Comparison of ENCODE assay signal across 23 mouse cellular contexts in genomic region chr2:130032661-130033060, GRCm38 (mm10). TPM values are rescaled to one million over a fixed set of nuclear protein-coding genes. Genes with fewer than 3 reads are reported as not detected.
DNase-seq lines count a peak whose midpoint lies in the region; ATAC-seq and TF ChIP-seq lines count a peak whose summit lies in the region.
"Had no signal": no experiment of that assay in that cellular context is flagged by ENCODE, and none has a peak within 500 bp of the region (broad histone marks: within the 10 kb centered on the region; RNA-seq: fewer than 3 reads in every experiment).

No protein-coding gene starts in this region.

- no peak for TF ChIP-seq EP300 in lung, postnatal 0 days (IDR thresholded peaks at IDR 0.05)

- H3K9ac ChIP-seq in lung, postnatal 0 days (replicated peaks; ENCODE audit: low read depth) = no peak overlapping the region
- H3K9ac ChIP-seq: embryonic facial prominence, embryonic 15.5 days; intestine, embryonic 15.5 days; limb, embryonic 15.5 days; liver, embryonic 15.5 days; midbrain, embryonic 15.5 days; neural tube, embryonic 12.5 days had no signal

- ATAC-seq in lung, postnatal 0 days = no peak
- ATAC-seq: hindbrain, embryonic 16.5 days; intestine, embryonic 15.5 days; midbrain, embryonic 15.5 days had no signal

- H3K36me3 ChIP-seq in lung, postnatal 0 days (ENCODE audit: insufficient read depth, low read length) = no peaks in the 10 kb centered on the region
- H3K36me3 ChIP-seq: embryonic facial prominence, embryonic 15.5 days; hindbrain, embryonic 10.5 days; intestine, embryonic 15.5 days; limb, embryonic 15.5 days; liver, embryonic 15.5 days; midbrain, embryonic 15.5 days; neural tube, embryonic 12.5 days had no signal

- intact Hi-C loops in heart, postnatal 36 days (cut with DNase I) = no loop called here

- no peak for TF ChIP-seq CTCF in lung, postnatal 0 days (IDR thresholded peaks at IDR 0.05)

- peak; percentile 45 to 48 for DNase-seq in cerebellum, postnatal 10 days
- no peak for DNase-seq in cerebellum, adult 11 months
- DNase-seq in heart, adult 18-20 months = peak; percentile 40
- no peak for DNase-seq in heart, postnatal 36 days
- peak; percentile 26 for DNase-seq in lung, postnatal 36 days
- no peak for DNase-seq in lung, postnatal 0 days (ENCODE audit: low spot score)
- no peak for DNase-seq in right cerebral cortex, postnatal 4 days
- DNase-seq in right cerebral cortex, postnatal 36 days (ENCODE audit: low spot score in 2 of 2) = no peak
- DNase-seq: adrenal gland, postnatal 14 days; gastrocnemius, postnatal 10 days; kidney, adult 8-10 months; kidney, postnatal 14 days; left cerebral cortex, postnatal 4 days had no signal

- H3K27me3 ChIP-seq in lung, postnatal 0 days (replicated peaks; ENCODE audit: insufficient read depth, low read length) = no peaks in the 10 kb centered on the region
- H3K27me3 ChIP-seq: embryonic facial prominence, embryonic 15.5 days; intestine, embryonic 15.5 days; limb, embryonic 15.5 days; liver, embryonic 15.5 days; midbrain, embryonic 15.5 days; neural tube, embryonic 12.5 days had no signal

- H3K9me3 ChIP-seq in lung, postnatal 0 days (ENCODE audit: low read length) = no peaks in the 10 kb centered on the region
- H3K9me3 ChIP-seq: embryonic facial prominence, embryonic 15.5 days; hindbrain, embryonic 10.5 days; intestine, embryonic 15.5 days; limb, embryonic 15.5 days; liver, embryonic 15.5 days; midbrain, embryonic 15.5 days; neural tube, embryonic 12.5 days had no signal

- 42% methylated on average over 3 of the region's 3 CpGs for WGBS in lung, postnatal 0 days

- no peak overlapping the region for H3K4me2 ChIP-seq in lung, postnatal 0 days (replicated peaks; ENCODE audit: low read depth, low read length)
- H3K4me2 ChIP-seq: embryonic facial prominence, embryonic 15.5 days; intestine, embryonic 15.5 days; limb, embryonic 15.5 days; liver, embryonic 15.5 days; midbrain, embryonic 15.5 days; neural tube, embryonic 12.5 days had no signal

- H3K27ac ChIP-seq in lung, postnatal 0 days (ENCODE audit: low read length) = no peak overlapping the region
- H3K27ac ChIP-seq: embryonic facial prominence, embryonic 15.5 days; hindbrain, embryonic 10.5 days; intestine, embryonic 15.5 days; limb, embryonic 15.5 days; liver, embryonic 15.5 days; macrophage; midbrain, embryonic 15.5 days; neural tube, embryonic 12.5 days had no signal

- H3K4me1 ChIP-seq in lung, postnatal 0 days (ENCODE audit: insufficient read depth, low read depth, low read length) = no peaks in the 10 kb centered on the region
- H3K4me1 ChIP-seq: embryonic facial prominence, embryonic 15.5 days; intestine, embryonic 15.5 days; liver, embryonic 15.5 days; neural tube, embryonic 12.5 days had no signal

- no peak overlapping the region for H3K4me3 ChIP-seq in lung, postnatal 0 days (ENCODE audit: low read depth, low read length)
- H3K4me3 ChIP-seq: embryonic facial prominence, embryonic 15.5 days; hindbrain, embryonic 10.5 days; intestine, embryonic 15.5 days; limb, embryonic 15.5 days; liver, embryonic 15.5 days; midbrain, embryonic 15.5 days; neural tube, embryonic 12.5 days had no signal

RNA-seq across cellular contexts. Expression of gene Tgm3, which starts 20.5 kb away (rescaled TPM):
- total RNA-seq in heart, adult 18-20 months (2021) = under 1 TPM in 1 of 2 experiments, not detected in 1; 0.21 TPM
- under 1 TPM in 1 of 2 experiments, not detected in 1; 0.11 TPM for total RNA-seq in heart, postnatal 36 days (2021)
- polyA plus RNA-seq in lung, postnatal 0 days (2015; fragmentation: Nextera tagmentation; extraction: Ambion mirVana) = not detected in 2 replicates
- polyA plus RNA-seq: heart, embryonic 14.5 days; hindbrain, embryonic 10.5 days; hindbrain, embryonic 16.5 days; intestine, embryonic 15.5 days; liver, embryonic 15.5 days; macrophage; neural tube, embryonic 12.5 days had no signal

Comparison
In these comparisons a context has a peak if more than half of its experiments do, and no peak if none do; other contexts are left out.
1. DNase-seq: peak in cerebellum, postnatal 10 days (2 of 2), heart, adult 18-20 months (2 of 2) and lung, postnatal 36 days (single experiment); none in cerebellum, adult 11 months (single experiment), heart, postnatal 36 days (0 of 2), lung, postnatal 0 days (single experiment), right cerebral cortex, postnatal 4 days (single experiment) and right cerebral cortex, postnatal 36 days (0 of 2).